Mouse (Mus musculus) skeletal muscle tissue, adult 2 months (tissue): ENCODE results near the gene Oprl1.

Source experiments
- DNase-seq: peaks from one replicate; pipeline ENCODE4 v3.0.0-alpha.2; 2012; ENCODE audit warnings: low read depth, low spot score

The Oprl1 gene

GRCm38 (mm10) chr2:181714903-181715326 is at the start of gene Oprl1:
Gene Oprl1 (plus strand): TSS chr2:181715016.
- no peak for DNase-seq

GRCm38 (mm10) chr2:181670285-181670912 is 44.4 kb upstream of the Oprl1 start:
- DNase-seq = no peak

GRCm38 (mm10) chr2:181670913-181671311 is 43.9 kb upstream of the Oprl1 start:
- no peak for DNase-seq

DNA sequence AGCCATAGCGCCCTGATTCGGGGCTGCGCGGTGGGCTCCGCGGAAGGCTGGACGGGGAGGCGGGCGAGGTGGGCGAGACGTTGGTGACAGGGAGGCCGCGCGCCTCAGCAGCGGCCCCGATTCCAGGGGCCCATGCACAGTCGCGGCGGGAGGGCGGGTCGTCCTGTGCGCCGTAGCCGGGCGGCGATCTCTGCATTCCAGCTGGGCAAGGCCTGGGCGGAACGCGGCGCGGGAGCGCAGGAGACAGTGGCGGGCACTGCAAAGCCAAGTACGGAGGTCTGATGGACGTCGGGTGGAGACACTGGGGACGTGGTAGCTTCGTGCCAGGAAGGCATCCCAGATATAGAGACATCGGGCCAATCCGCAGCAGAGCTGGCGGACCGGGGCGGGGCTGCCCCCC is 43.5 kb upstream of the Oprl1 start, which contains the start of gene Sox18:
Gene Sox18 (minus strand): TSS at position 315 of the 400 bp plus-strand sequence.
- peak; percentile 25 for DNase-seq

DNA sequence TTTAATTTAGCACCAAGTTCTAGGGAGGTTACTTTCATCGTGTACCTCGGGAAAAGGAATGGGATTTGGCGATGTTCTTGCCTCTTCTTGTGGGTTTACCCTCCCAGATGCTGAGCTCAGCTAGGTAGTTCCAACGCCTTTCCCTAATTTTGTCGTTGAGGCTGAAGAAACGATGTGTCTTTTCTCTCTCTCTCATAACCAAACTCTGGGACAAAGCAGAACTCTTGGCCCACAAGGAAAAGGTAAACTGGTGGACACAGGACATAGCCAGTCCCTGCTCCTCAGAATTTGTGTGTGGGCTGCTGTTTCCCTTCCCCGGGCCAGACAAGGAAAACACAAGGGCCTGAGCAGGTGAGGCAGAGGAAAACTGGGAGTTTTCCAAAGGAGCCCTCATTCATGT is 42.8 kb upstream of the Oprl1 start:
- no peak for DNase-seq

DNA sequence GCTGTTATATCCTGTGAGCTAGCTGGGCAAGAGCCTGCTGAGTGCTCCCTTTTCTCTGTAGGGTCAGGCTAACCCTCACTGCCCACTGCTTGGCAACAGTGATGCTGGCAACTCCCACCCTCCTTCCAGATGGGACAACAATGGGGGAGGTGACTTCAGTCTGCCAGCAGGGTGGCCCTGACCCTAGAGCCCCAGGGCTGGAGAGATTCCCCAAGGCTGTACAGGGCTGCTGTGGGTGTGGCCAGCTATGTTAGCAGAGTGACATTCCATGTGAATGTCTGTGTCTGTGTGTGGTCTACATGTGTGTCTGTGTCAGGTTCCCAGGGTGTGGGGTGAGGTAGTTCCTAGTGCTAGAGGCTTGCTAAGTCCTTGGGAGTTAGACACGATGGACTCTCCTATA is 41.3 kb upstream of the Oprl1 start:
- DNase-seq = no peak

DNA sequence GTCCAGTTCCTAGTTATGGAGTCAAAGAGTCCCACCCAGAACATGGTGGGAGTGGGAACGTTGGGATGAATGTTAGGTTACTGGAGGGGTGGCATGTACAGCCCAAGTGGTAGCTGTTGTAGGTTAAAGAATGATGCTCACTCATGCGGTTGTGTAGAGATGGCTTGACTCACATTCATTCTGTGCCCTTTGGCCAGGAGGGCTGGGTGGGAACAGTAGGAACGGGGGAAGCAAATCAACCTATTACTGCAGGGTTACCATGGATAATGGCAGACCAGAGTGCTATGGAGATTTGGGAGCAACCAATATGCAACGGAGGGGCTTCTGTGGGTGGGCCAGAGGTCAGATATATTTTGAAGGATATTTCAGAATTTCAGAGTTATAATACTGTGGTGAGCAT is 39.9 kb upstream of the Oprl1 start:
- no peak for DNase-seq

- DNase-seq = peak; percentile 47
Measured at GRCm38 (mm10) chr2:181675454-181675853, 39.4 kb upstream of the Oprl1 start.

DNA sequence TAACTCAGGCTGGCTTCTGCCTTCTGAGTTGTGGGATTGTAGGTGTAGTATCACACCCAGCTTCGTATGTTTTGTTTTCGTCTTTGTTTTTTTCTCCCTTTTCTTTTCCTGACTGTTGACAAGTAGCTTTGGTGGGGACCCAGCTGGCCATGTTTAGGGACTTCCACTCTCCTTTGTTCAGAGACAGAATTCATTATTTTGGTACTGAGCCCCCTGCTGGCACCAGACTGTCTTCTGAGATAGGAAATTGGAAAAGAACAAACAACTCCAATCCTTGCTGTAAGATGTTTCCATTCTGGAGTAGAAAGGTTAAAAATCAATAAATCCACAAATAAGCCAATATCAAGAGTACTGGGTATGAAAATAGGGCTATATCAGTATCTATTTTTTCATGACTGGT is 38.4 kb upstream of the Oprl1 start:
- no peak for DNase-seq

GRCm38 (mm10) chr2:181677096-181677754 is 37.6 kb upstream of the Oprl1 start:
- DNase-seq = peak; percentile 22

GRCm38 (mm10) chr2:181677755-181678098 is 37.1 kb upstream of the Oprl1 start:
- no peak for DNase-seq

GRCm38 (mm10) chr2:181678780-181679179 is 36.0 kb upstream of the Oprl1 start:
- DNase-seq = peak; percentile 75

GRCm38 (mm10) chr2:181679951-181680715 is 34.7 kb upstream of the Oprl1 start, which contains the start of gene Tcea2:
Gene Tcea2 (plus strand): TSS chr2:181680310.
- DNase-seq = peak; percentile 64

DNA sequence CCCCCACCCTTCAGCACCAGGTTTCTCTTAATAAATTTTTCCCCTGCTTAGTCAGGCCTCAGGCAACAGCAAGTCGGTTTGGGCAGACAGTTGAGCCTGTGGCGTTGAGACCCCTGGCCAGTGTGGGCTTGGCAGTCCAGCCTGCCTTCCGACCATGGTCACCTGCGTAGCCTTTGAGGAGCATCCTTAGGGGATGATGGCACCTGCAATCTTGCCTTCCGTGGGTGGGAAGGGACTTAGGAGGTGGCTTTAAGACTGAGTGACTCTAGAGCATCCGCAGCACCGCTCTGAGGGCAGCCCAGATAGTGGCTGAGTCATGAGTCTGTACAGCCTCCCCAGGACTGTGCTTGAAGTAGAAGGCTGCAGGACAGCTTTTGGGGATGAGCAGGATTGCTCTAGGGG is 34.1 kb upstream of the Oprl1 start:
- no peak for DNase-seq

- DNase-seq = no peak
Measured at GRCm38 (mm10) chr2:181681978-181682377, 32.8 kb upstream of the Oprl1 start.

DNA sequence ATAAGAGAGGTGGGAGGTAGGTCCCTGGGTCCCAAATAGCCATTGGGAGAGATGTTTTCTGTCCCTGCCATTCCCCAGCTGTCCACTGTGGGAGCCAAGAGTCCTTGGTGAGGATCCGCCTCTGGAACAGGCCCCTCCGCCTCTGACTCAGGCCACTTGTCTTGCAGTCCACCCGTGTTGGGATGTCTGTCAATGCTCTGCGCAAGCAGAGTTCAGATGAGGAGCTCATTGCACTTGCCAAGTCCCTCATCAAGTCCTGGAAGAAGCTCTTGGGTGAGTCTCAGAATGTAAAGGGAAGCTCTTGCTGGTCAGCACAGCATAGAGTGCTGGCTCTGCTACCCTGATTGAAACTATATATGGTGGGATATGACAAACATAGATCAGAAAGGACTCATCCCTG is 31.4 kb upstream of the Oprl1 start:
- DNase-seq = no peak

GRCm38 (mm10) chr2:181684713-181685112 is 30.1 kb upstream of the Oprl1 start:
- no peak for DNase-seq

DNA sequence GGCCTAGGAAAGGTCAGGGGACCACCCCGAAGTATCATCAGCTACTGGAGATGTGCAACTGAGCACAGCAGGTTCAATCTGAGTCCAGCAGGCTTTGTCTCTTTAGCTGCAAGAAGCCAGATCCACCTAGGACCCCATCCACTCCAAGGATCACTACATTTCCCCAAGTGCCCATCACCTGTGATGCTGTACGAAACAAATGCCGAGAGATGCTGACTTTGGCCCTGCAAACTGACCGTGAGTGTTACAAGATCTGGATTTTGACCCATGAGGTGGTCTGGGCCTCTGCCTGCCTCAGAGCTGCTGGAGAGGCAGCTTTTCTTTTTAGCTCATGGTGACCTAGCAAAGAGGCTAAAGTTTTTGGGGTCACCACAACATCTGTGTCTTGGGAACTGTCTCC is 29.1 kb upstream of the Oprl1 start:
- no peak for DNase-seq

- no peak for DNase-seq
Measured at GRCm38 (mm10) chr2:181687586-181687985, 27.2 kb upstream of the Oprl1 start.

- no peak for DNase-seq
Measured at GRCm38 (mm10) chr2:181689466-181690160, 25.2 kb upstream of the Oprl1 start.

GRCm38 (mm10) chr2:181691083-181691482 is 23.7 kb upstream of the Oprl1 start:
- no peak for DNase-seq

DNA sequence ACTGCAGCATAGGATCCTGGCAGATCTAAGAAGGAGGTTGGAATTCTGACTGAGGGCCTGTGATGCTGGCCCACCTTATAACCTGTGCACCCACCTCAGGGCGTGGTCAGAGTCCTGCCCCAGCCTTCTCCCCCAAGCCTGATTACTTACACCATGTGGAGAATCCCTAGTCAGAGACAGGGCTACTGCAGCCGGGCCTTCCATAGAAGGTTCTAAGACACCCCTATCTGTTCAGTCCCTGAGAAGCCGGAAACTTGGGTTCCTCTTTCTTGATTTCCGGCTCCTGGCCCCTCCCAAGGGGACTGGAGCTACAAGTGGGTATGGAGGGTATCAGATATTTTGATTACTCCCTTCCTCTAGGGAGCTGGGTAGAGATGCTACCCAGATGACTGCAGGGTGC is 23.2 kb upstream of the Oprl1 start:
- DNase-seq = no peak
